Mouse (Mus musculus): ENCODE measurements at regions not wholly inside any gene's neighbourhood (a gene's known extent, or its start where the extent isn't known, plus 50 kb on each side); places are given as distances from the start of the nearest gene placed in this dataset.

- DNase-seq: no peak
These were observed 131.7 kb downstream of the Fbxo8 start for GRCm38 (mm10) chr8:56682564-56682963.

GRCm38 (mm10) chr8:56684352-56684751 lies 133.5 kb downstream of the Fbxo8 start:
- no peak for DNase-seq

- no peak for DNase-seq
These were observed 144.5 kb downstream of the Fbxo8 start for GRCm38 (mm10) chr8:56695436-56695835.

- no peak for DNase-seq
These were observed 149.8 kb downstream of the Fbxo8 start for GRCm38 (mm10) chr8:56700580-56701145.

GRCm38 (mm10) chr8:56706377-56706776 lies 155.5 kb downstream of the Fbxo8 start:
- DNase-seq: no peak

- DNase-seq: no peak
These were observed 156.2 kb downstream of the Fbxo8 start for GRCm38 (mm10) chr8:56706941-56707706.

GRCm38 (mm10) chr8:56720001-56720400 lies 169.1 kb downstream of the Fbxo8 start:
- no peak for DNase-seq

GRCm38 (mm10) chr8:56722473-56723236 lies 171.8 kb downstream of the Fbxo8 start:
- no peak for DNase-seq

GRCm38 (mm10) chr8:56724607-56725006 lies 173.7 kb downstream of the Fbxo8 start:
- no peak for DNase-seq

- DNase-seq: no peak
These were observed 182.4 kb downstream of the Fbxo8 start for GRCm38 (mm10) chr8:56733318-56733717.

- no peak for DNase-seq
These were observed 184.1 kb downstream of the Fbxo8 start for GRCm38 (mm10) chr8:56735021-56735420.

GRCm38 (mm10) chr8:56767034-56767433 lies 216.1 kb downstream of the Fbxo8 start:
- no peak for DNase-seq

- no peak for DNase-seq
These were observed 233.6 kb downstream of the Fbxo8 start for GRCm38 (mm10) chr8:56784441-56784840.

GRCm38 (mm10) chr8:56789549-56790270 lies 238.8 kb downstream of the Fbxo8 start:
- no peak for DNase-seq

GRCm38 (mm10) chr8:56832651-56833050 lies 281.8 kb downstream of the Fbxo8 start:
- no peak for DNase-seq

GRCm38 (mm10) chr8:56833129-56833528 lies 282.2 kb downstream of the Fbxo8 start:
- no peak for DNase-seq

GRCm38 (mm10) chr8:56883449-56883848 lies 332.6 kb downstream of the Fbxo8 start:
- peak; percentile 18 for DNase-seq

- no peak for DNase-seq
These were observed 333.3 kb downstream of the Fbxo8 start for GRCm38 (mm10) chr8:56884195-56884594.

- DNase-seq: no peak
These were observed 342.7 kb downstream of the Fbxo8 start for GRCm38 (mm10) chr8:56893638-56894037.

- no peak for DNase-seq
These were observed 364.5 kb downstream of the Fbxo8 start for GRCm38 (mm10) chr8:56915362-56915761.

- DNase-seq: no peak
These were observed 365.1 kb downstream of the Fbxo8 start for GRCm38 (mm10) chr8:56915989-56916388.

GRCm38 (mm10) chr8:56924724-56925123 lies 373.8 kb downstream of the Fbxo8 start:
- no peak for DNase-seq

- DNase-seq: no peak
These were observed 376.3 kb downstream of the Fbxo8 start for GRCm38 (mm10) chr8:56927166-56927565.

Measured in kidney, postnatal 14 days (tissue).